Mouse (Mus musculus) embryonic fibroblast, embryonic 13.5 days (primary cell): ENCODE measurements around the gene Nxpe4.

Experiments
- CTCF ChIP-seq: IDR thresholded peaks from 2 replicates; pipeline ENCODE4 v1.5.1; 2011; ENCODE audit warnings: mild to moderate bottlenecking, control low read depth, low read length, moderate library complexity, borderline replicate concordance; ENCODE audit not compliant: insufficient read depth
- POLR2A ChIP-seq: IDR thresholded peaks from 2 replicates; pipeline ENCODE4 v1.6.1; 2011; ENCODE audit warnings: low read depth, mild to moderate bottlenecking, control low read depth, low read length, moderate library complexity

- TF ChIP-seq CTCF (no peak), POLR2A (no peak)
Observed at GRCm38 (mm10) chr9:48326338-48326737, 164.5 kb downstream of the Nxpe4 start.
